Mouse (Mus musculus) heart, embryonic 11.5 days (tissue): ENCODE results near the gene Kif16b. TPM values are rescaled to one million over a fixed set of nuclear protein-coding genes. Genes with fewer than 3 reads are reported as not detected.
A peak's percentile ranks its signal among the peaks of the same experiment; 100 is the strongest.

Experiments used
- ATAC-seq: fragments of 200-750 bp; cut with Nextera tagmentation; replicated peaks from 2 replicates; pipeline ENCODE4 v1.8.0; 2017; ENCODE audit warnings: moderate library complexity; ENCODE audit not compliant: insufficient number of reproducible peaks, low FRiP score, low TSS enrichment
- H3K27ac ChIP-seq: fragments of 300-500 bp; sonication (generic); 2 replicates; pipeline ENCODE4 v1.5.1; 2014; ENCODE audit warnings: mild to moderate bottlenecking, low read depth, low read length
- H3K27me3 ChIP-seq: fragments of 300-500 bp; sonication (generic); 2 replicates; pipeline ENCODE4 v1.6.1; 2014; ENCODE audit warnings: mild to moderate bottlenecking, low read length, mixed read lengths; ENCODE audit not compliant: control insufficient read depth, insufficient read depth
- H3K36me3 ChIP-seq: fragments of 300-500 bp; sonication (generic); 2 replicates; pipeline ENCODE4 v1.6.1; 2014; ENCODE audit warnings: mild to moderate bottlenecking, low read length, moderate library complexity, mixed read lengths; ENCODE audit not compliant: control insufficient read depth, insufficient read depth
- H3K4me1 ChIP-seq: fragments of 300-500 bp; sonication (generic); 2 replicates; pipeline ENCODE4 v1.6.1; 2014; ENCODE audit warnings: low read length; ENCODE audit not compliant: control insufficient read depth, insufficient read depth
- H3K4me2 ChIP-seq: fragments of 300-500 bp; sonication (generic); 2 replicates; pipeline ENCODE4 v1.6.1; 2014; ENCODE audit warnings: mild to moderate bottlenecking, moderate library complexity
- H3K4me3 ChIP-seq: fragments of 300-500 bp; sonication (generic); 2 replicates; pipeline ENCODE4 v1.5.1; 2014; ENCODE audit warnings: low read depth, low read length
- H3K9ac ChIP-seq: fragments of 300-500 bp; sonication (generic); 2 replicates; pipeline ENCODE4 v1.6.1; 2014; ENCODE audit warnings: mild to moderate bottlenecking, low read depth, low read length, moderate library complexity
- H3K9me3 ChIP-seq: fragments of 300-500 bp; sonication (generic); replicated peaks from 2 replicates; pipeline ENCODE4 v1.6.1; 2016; ENCODE audit warnings: low read length; ENCODE audit not compliant: control insufficient read depth
- WGBS: fragments of 180-500 bp; shearing (Covaris S2); extraction: QIAGEN DNeasy Blood & Tissue Kit; methylation state at CpG from one replicate; pipeline ENCODE4 v1.1.7; 2014; ENCODE audit not compliant: insufficient replicate concordance; 5-methylcytosine and 5-hydroxymethylcytosine counted together
- polyA plus RNA-seq: library from polyadenylated mRNA; unstranded; fragments of >200 nt; fragmentation: Nextera tagmentation; extraction: Ambion mirVana; gene quantifications from 2 replicates; pipeline ENCODE4 v1.2.1, GENCODE M21; 2014

Kif16b gene
- polyA plus RNA-seq, 1 experiment from 2014 or later = 7.6 TPM

GRCm38 (mm10) chr2:142838775-142839174 lies 62.6 kb downstream of the Kif16b start:
- no peaks in the 10 kb centered on the region for H3K27me3 ChIP-seq
- H3K4me1 ChIP-seq = no peaks in the 10 kb centered on the region
- no peak overlapping the region for H3K27ac ChIP-seq
- H3K4me2 ChIP-seq = no peak overlapping the region
- no peaks in the 10 kb centered on the region for H3K36me3 ChIP-seq
- no peak overlapping the region for H3K4me3 ChIP-seq
- no peak overlapping the region for H3K9ac ChIP-seq
- ATAC-seq = no peak
- WGBS = 67% methylated on average over 3 of the region's 3 CpGs
- no peaks in the 10 kb centered on the region for H3K9me3 ChIP-seq

- no peak overlapping the region for H3K4me3 ChIP-seq
- H3K27me3 ChIP-seq = no peaks in the 10 kb centered on the region
- H3K36me3 ChIP-seq = no peaks in the 10 kb centered on the region
- no peak overlapping the region for H3K9ac ChIP-seq
- WGBS = 39% methylated on average over 1 of the region's 1 CpGs
- no peak overlapping the region for H3K4me2 ChIP-seq
- H3K4me1 ChIP-seq = no peaks in the 10 kb centered on the region
- no peaks in the 10 kb centered on the region for H3K9me3 ChIP-seq
- peak overlapping the region; percentile 10; the same call in 1 of the 2 replicates for H3K27ac ChIP-seq
- ATAC-seq = no peak
These were observed 63.2 kb downstream of the Kif16b start for GRCm38 (mm10) chr2:142838118-142838517.

- H3K4me1 ChIP-seq = no peaks in the 10 kb centered on the region
- H3K4me2 ChIP-seq = no peak overlapping the region
- ATAC-seq = no peak
- no peaks in the 10 kb centered on the region for H3K27me3 ChIP-seq
- 85% methylated on average over 3 of the region's 3 CpGs for WGBS
- H3K4me3 ChIP-seq = no peak overlapping the region
- no peaks in the 10 kb centered on the region for H3K36me3 ChIP-seq
- no peaks in the 10 kb centered on the region for H3K9me3 ChIP-seq
- no peak overlapping the region for H3K9ac ChIP-seq
- no peak overlapping the region for H3K27ac ChIP-seq
These were observed 66.6 kb downstream of the Kif16b start for GRCm38 (mm10) chr2:142834751-142835150.

DNA sequence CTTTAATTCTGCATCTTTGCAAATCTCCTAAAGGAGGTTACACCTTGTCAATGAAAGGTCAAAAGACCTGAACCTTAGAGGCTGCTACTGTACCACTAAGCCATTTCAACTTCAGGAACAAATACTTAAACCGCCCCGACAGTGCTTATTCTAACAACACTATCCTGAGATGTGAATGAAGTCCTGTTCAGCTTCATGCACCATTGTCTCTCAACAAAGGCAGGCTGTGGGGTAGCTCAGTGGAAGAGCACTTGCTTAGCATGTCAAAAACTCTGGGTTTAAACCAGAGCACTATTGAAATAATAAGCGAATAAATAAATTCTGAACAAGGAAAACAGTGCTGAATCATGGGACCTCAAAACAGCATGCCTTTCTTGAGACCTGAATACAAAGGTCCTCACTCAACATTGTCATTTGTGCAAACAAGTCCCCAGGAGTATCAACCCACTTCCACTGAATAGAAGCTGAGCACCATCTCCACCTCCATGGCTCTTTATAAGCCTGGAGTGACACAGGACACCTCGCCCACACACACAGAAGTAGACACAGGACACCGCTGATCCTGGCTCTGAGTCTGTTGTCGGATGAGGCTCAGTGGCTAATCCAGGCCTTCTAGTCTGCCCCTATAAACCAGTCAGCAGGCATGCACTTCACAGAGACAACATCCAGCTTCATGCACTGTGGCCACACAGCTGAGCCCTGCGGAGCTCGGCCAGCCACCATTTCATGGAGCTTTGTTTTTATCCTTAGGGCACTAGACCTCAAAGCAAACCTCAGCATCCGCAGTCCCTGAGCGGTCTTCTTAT lies 68.5 kb downstream of the Kif16b start:
- H3K4me1 ChIP-seq = no peaks in the 10 kb centered on the region
- H3K36me3 ChIP-seq = no peaks in the 10 kb centered on the region
- H3K9me3 ChIP-seq = no peaks in the 10 kb centered on the region
- 81% methylated on average over 10 of the region's 10 CpGs for WGBS
- H3K4me2 ChIP-seq = no peak overlapping the region
- no peak overlapping the region for H3K9ac ChIP-seq
- no peaks in the 10 kb centered on the region for H3K27me3 ChIP-seq
- H3K27ac ChIP-seq = no peak overlapping the region
- no peak for ATAC-seq
- no peak overlapping the region for H3K4me3 ChIP-seq

- no peaks in the 10 kb centered on the region for H3K27me3 ChIP-seq
- H3K27ac ChIP-seq = no peak overlapping the region
- no peaks in the 10 kb centered on the region for H3K4me1 ChIP-seq
- H3K36me3 ChIP-seq = no peaks in the 10 kb centered on the region
- no peak overlapping the region for H3K9ac ChIP-seq
- H3K4me2 ChIP-seq = no peak overlapping the region
- ATAC-seq = no peak
- no peaks in the 10 kb centered on the region for H3K9me3 ChIP-seq
- 27% methylated on average over 2 of the region's 2 CpGs for WGBS
- H3K4me3 ChIP-seq = no peak overlapping the region
These were observed 88.3 kb downstream of the Kif16b start for GRCm38 (mm10) chr2:142813033-142813432.

DNA sequence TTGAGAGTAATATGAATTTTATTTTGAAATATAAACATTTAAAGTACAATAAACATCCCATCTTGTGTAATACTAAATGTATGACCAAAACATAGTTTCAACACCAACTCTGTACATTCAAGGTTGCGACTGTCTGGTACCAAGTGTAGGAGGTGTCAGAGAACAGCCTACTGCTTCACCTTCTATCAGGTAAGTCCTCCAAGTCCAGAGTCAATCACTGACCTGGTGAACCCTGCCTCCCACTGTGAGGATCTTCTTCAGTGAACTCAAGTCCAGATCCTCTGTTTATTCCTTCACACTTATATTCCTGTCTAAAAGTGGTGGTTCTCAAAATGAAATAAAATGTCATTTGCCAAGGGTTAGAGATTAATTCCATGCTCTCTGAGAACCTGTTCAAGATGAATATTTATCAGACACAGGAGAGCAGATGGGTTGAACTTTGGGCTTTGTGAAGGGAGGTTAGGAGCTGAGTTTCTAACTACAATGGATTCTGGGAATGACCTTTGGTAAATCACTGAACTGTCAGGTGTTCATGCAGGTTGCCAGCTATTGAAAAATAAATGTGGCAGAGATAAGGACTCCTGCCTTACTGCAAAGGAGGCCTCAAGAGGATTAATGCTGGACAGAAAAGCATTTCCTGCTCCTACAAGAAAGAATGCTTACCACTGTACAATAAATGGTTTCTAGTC lies 97.4 kb downstream of the Kif16b start:
- H3K4me1 ChIP-seq = no peaks in the 10 kb centered on the region
- H3K27ac ChIP-seq = no peak overlapping the region
- no peaks in the 10 kb centered on the region for H3K36me3 ChIP-seq
- H3K4me2 ChIP-seq = no peak overlapping the region
- H3K27me3 ChIP-seq = no peaks in the 10 kb centered on the region
- H3K4me3 ChIP-seq = no peak overlapping the region
- no peak overlapping the region for H3K9ac ChIP-seq
- no peak for ATAC-seq
- 81% methylated on average over 1 of the region's 1 CpGs for WGBS
- H3K9me3 ChIP-seq = no peaks in the 10 kb centered on the region

DNA sequence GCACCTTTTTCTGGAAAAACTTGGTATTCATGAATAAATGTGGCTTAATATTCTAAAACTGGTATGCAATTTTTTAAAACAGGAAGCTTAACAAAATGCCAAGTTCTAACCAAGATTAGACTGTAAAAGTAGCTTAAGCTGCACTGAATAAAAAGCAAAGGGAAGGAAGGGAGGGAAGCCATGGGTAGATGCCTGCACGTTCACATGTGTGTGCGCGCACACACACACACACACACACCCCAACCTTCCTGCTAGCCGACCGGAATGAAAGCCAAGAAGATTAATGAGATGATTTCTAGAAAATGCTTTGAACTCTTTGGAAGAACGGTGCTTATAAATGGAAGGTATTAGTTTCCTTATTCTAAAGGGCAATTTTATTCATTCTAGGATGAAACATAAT lies 104.0 kb downstream of the Kif16b start:
- H3K27ac ChIP-seq = no peak overlapping the region
- H3K9me3 ChIP-seq = no peaks in the 10 kb centered on the region
- no peak overlapping the region for H3K9ac ChIP-seq
- H3K4me2 ChIP-seq = no peak overlapping the region
- no peaks in the 10 kb centered on the region for H3K4me1 ChIP-seq
- ATAC-seq = no peak
- no peak overlapping the region for H3K4me3 ChIP-seq
- WGBS = 75% methylated on average over 6 of the region's 6 CpGs
- no peaks in the 10 kb centered on the region for H3K36me3 ChIP-seq
- no peaks in the 10 kb centered on the region for H3K27me3 ChIP-seq

DNA sequence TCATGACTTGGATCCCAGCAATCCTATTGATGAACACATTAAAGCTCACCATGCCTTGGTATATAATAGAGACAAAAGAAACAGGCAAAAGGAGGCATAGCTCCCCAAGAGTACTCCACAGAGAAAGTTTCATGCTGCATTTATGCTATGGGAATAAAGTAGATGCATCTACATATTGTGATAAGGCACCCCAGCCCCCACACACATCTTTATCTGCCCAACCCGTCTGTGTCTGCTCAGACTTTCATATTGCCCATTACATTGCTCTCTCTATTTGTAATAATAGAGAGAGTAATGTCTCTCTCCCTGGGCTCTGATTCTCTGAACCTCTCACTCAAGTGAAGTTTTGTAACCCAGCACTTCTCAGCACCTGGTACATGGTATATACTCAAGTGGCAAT lies 126.0 kb downstream of the Kif16b start:
- WGBS = 52% methylated on average over 1 of the region's 1 CpGs
- H3K27me3 ChIP-seq = no peaks in the 10 kb centered on the region
- no peaks in the 10 kb centered on the region for H3K36me3 ChIP-seq
- H3K4me2 ChIP-seq = no peak overlapping the region
- no peak overlapping the region for H3K27ac ChIP-seq
- no peak overlapping the region for H3K4me3 ChIP-seq
- ATAC-seq = no peak
- no peaks in the 10 kb centered on the region for H3K4me1 ChIP-seq
- H3K9me3 ChIP-seq = no peaks in the 10 kb centered on the region
- no peak overlapping the region for H3K9ac ChIP-seq
